Mouse (Mus musculus): ENCODE measurements around the gene Nrd1.

Nrd1 gene

DNA sequence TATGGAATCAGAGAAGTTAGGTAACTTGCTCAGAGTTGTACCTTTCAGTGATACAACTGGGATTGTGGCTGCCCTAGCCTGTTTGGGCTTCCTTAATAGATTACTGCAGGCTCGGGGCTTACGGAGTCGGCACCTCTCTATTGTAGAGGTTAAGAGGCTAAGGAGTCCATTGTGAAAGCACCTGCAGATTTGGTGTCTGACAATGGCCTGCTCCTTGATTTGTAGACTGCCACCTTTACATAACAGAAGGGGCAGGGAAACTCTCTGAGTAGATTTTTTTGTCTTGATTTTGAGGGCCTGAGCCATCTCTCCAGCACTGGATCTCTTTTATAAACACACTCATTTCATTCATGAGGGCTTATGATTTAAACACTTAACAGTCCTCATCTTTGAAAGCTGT, 26.1 kb downstream of the Nrd1 start:
- no peak for DNase-seq (ENCODE audit: low read depth)

DNA sequence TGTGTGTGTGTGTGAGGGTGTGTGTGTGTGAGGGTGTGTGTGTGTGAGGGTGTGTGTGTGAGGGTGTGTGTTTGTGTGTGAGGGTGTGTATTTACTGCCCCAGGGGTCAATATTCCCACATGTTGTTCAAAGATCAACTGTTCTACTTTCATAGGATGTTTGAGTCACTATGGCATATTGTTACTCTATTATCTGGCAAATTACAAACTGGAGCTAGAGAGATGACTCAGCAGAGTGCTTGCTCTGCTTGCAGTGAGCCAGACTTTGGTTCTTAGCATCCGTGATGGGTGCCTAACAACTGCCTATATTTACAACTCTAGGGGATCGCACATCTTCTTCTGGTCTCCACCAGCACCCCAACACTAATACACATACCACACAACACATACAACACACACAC, 29.4 kb downstream of the Nrd1 start:
- no peak for DNase-seq (ENCODE audit: low read depth)

GRCm38 (mm10) chr4:109030266-109030665, 29.8 kb downstream of the Nrd1 start:
- DNase-seq (ENCODE audit: low read depth): no peak

DNA sequence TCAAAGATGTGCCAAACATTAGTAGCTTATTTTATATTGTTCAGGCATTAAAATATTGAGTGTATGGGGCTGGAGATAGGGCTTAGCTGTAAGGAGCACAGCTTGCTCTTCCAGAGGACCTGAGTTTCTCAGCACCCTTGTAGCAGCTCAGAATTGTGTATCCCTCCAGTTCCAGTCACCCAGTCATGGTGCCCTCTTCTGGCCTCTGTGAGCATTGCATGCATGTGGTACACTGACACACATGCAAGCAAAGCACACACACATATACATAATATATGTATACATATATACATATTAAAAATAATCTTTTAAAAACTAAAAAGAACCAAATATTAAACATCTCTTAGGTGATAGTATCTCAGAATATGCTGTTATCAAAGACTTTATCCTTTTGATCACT, 35.9 kb downstream of the Nrd1 start:
- DNase-seq (ENCODE audit: low read depth): peak; percentile 68

DNA sequence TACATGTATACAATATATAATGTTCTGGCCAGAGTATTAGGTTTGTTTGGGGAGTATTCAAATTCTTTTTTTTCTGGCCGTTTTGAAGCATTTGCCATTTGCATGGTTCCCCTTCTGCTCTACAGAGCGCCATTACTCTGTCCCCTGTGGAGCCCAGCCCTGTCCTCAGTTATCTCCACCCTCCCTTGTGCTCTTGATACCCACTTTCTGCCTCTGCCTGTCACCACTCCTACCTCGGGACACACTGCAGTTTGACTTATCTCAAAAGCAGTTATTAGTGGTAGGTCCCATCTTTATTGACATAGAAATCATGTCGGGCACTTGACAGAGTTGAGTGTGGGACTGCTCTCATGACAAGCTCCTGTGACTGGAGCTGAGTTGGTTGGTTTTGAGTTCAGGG, 42.3 kb downstream of the Nrd1 start:
- DNase-seq (ENCODE audit: low read depth): no peak

DNA sequence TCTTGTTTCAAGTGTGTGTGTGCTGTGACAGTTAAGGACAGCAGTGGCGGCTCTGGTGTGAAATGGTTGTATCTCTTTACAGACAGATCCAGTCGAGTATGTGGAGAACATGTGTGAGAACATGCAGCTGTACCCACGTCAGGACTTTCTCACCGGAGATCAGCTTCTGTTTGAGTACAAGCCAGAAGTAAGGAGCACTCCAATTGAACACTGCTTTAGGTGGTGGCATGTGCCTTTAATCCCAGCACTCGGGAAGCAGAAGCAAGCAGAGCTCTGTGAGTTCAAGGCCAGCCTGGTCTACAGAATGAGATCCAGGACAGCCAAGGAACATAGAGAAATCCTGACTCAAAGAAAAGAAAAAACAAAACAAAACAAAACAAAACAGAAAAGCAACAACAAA, 42.8 kb downstream of the Nrd1 start:
- DNase-seq (ENCODE audit: low read depth): no peak

DNA sequence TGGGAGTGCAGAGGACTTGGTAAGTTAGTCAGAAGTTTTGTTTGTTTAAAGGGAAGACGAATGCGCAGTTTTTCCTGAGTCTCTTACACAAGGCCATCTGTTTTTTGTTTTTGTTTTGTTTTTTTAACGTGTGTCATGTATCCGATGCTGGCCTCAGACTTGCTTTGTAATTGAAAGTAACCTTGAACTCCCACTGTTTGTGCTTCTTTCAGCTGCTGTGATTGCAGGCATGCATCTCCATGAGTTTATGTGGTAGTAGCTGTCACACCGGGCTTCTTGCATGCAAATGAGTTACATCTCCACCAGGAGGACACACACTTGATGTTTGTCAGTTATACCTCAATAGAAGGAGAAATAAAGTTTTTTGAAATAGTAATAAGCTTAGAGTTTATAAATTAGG, 43.3 kb downstream of the Nrd1 start:
- DNase-seq (ENCODE audit: low read depth): no peak

GRCm38 (mm10) chr4:109048258-109048657, 47.8 kb downstream of the Nrd1 start:
- DNase-seq (ENCODE audit: low read depth): no peak

- DNase-seq (ENCODE audit: low read depth): no peak
Observed at GRCm38 (mm10) chr4:109052282-109052681, 51.8 kb downstream of the Nrd1 start.

DNA sequence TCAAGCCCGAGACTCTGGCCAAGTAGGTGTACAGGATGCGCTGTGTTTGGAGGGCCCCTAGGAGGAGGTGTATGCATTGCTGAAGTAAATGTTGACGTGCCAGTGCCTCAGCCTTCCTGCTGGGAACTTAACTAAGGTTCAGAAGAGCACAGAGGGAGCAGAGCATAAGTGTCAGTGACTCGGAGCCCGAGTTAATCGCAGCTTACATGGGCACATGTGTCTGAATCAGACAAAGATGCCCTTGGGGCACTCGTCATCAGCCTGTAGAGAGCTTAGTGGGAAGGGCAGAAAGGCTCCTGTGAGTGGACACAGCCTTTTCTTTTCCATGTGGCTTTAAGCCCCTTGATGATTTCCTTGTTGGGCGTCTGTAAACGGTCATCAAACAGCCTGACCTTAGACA, 53.5 kb downstream of the Nrd1 start:
- DNase-seq (ENCODE audit: low read depth): no peak

DNA sequence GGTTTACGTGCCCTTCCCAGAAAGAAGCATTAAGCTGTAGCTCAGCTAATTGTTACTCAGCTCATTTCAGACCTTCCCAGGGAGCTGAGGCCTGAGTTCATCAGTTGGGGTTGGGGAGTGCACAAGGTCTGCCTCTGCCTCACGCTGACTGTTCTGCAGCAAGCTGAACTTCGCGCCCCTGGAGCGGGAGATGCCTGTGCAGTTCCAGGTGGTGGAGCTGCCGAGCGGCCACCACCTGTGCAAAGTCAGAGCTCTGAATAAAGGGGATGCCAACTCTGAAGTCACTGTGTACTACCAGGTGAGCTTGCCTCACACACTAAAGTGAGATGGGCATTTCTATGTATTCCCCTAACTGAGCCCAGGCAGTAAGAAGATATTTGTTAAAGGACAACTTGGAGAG, 55.9 kb downstream of the Nrd1 start:
- DNase-seq (ENCODE audit: low read depth): no peak

DNA sequence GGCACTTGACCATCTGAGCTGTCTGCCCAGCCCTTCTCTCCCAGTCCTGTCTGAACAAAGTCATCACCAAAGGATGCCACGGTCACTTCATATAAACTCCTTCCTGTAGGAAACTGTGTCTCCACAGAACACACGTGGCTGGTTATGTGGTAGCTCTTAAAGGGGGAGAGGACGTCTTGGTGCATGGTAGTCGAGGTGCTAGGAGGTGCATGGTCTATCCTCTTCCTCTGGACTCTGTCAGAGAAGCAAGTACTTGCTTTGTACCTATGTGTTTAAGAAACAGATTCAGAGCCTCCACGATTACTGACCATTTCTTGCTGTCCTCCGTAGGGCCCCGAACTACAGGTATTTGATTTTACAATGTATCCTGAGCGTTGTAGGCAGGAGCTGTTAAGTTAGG, 57.2 kb downstream of the Nrd1 start:
- DNase-seq (ENCODE audit: low read depth): no peak

DNA sequence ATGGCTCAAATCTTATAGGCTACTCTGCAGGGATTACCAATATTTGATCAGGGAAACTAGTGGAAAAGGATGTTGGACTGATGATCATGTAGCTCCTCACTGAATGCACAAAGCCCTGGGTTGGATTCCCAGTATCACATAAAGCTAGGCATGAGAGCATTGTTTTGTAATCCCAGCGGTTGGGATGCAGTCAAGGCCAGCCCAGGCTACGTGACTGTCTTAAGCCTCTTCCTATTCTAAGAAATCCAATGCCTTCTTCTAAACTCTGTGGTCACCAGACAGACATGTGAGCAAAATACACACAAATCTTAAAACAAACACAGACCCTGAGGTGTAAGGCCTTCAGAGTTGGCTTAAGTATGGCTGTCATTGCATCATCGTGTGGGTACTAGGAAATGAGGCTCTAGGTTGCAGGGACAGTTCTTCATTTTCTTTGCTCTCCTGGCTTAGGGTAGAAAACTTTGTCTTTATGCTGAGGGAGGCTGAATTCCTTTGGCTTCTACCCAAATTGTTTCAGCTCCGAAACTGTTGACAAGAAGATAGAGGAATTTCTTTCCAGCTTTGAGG, 58.9 kb downstream of the Nrd1 start:
- DNase-seq (ENCODE audit: low read depth): no peak

DNA sequence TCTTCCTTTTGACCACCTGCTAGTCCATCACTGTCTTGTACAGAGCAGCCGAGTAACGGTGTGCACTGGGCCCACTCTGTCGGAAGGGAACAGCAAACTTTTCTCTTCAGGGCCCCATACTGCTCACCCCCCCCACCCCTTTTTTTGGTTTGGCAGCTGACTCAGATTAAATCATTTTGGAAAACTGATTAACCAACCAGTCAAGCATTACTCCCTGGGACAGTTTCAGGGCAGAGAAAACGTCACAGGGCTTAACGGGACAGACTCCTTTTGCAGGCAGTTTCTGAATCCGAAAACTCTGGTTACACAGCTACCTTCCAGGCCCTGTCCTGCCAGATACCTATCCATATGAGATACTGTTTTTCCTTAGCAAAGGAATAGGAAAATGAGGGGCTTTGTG, 64.5 kb downstream of the Nrd1 start:
- no peak for DNase-seq (ENCODE audit: low read depth)

DNA sequence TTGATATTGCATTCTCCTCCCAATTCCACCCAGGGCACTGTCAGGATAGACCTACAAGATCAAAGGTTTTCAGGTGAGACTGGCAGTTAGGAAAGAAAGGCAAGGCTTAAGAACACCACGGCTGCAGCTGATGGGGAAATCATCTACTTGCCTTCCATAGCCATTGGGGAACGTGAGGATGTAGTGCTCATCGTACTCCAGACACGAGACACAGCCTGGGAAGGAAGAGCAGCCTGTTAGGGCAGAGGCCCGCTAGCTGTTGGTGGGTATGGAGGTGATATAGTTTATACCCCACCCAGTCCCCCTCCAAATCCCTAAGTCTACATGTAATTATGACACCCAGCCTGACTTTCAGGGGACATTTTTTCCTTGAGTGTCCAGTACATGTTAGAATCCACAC, 65.3 kb downstream of the Nrd1 start:
- no peak for DNase-seq (ENCODE audit: low read depth)

DNA sequence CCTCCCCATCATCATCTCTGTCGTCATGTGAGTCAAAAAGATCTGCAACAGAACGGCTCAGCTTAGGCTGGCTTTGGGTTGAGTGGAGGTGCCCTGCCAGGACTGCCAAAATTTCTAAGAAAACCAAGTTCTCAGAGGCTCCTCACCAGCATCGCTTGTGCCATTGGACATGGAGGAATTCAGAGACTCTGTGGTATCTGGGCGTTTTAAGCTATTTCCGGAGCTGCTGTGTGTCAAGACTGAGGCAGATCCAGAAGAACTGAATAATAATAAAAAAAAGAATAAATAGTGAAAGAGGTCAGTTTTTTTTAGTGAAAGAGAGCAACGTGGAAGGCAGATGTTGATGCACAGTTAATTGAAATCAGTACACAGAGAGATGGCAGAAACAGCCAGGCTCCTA, 72.4 kb downstream of the Nrd1 start:
- no peak for DNase-seq (ENCODE audit: low read depth)

DNA sequence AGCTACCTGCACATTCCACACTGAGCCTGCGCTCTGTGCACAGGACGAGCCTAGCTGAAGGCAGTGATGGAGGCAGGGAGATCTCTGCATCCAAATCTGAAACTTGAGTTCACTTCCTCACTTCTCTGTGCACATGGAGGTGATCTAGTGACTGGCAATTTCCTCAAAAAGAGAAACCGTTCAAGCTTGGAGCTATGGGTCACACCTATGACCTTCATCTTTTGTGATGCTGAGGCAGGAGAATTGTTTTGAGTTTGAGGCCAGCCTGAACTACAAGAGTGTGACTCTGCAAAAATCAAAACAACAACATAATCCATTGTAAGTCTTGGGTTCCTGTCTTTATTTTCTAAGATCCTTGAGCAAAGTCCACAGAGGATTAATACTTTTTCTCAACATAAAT, 72.8 kb downstream of the Nrd1 start:
- DNase-seq (ENCODE audit: low read depth): no peak

DNA sequence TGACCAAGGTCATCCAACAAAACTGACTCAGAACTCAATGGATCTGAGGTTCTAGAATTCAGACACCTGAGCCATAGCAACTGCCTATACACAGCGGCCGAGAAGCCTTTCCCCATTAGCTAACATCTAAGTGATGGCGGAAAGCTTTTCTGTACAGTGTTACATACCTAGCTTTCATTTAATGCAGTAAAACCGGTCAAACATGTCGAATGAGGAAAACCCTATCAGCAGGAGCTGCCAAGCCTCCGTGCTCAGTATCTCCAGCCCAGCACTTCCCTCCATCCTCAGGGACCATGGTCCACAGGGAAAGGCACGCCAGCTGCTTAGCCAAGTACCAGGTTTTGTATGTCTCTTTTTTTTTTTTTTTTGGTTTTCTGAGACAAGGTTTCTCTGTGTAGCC, 78.5 kb downstream of the Nrd1 start:
- DNase-seq (ENCODE audit: low read depth): no peak

GRCm38 (mm10) chr4:109079676-109080075, 79.2 kb downstream of the Nrd1 start:
- peak; percentile 73 for DNase-seq (ENCODE audit: low read depth)

DNA sequence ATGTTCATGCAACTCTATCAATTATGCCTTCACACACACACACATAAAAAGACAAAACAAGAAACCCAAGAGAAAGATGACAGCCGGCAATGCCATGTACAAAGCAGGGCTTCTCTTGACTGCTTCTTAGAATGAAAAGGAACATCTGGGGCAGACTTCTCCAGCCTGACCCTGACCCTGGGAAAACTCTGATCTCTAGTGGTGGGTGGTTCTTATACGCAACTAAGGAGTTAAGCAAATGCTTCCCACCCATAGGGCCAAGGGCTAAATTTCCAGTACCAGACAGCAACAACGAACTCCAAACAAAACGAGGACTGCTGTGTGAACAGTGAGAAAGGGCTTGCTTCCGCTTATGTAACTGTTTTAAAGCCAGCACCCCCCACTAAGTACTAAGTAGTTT, 79.7 kb downstream of the Nrd1 start:
- DNase-seq (ENCODE audit: low read depth): no peak

DNA sequence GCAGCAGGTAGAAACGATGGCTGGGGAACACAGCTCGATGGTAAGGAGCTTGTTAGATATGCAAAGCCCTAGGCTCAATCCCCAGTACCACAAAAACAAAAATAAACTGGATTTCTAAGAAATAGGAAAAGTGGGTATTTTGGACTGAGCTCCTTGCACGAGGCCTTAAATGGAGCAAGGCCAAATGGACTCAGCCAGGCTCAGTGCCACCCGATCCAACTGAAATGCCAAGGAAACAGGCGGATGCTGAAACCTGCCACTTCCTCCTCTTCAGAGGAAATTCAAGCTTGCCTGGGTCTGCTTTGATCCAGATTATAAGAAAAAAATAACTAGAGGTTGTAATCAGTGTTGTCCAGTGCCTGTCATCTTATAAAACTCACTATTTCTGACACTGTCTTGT, 88.7 kb downstream of the Nrd1 start:
- DNase-seq (ENCODE audit: low read depth): no peak

- DNase-seq (ENCODE audit: low read depth): no peak
Observed at GRCm38 (mm10) chr4:109089999-109090398, 89.5 kb downstream of the Nrd1 start.

DNA sequence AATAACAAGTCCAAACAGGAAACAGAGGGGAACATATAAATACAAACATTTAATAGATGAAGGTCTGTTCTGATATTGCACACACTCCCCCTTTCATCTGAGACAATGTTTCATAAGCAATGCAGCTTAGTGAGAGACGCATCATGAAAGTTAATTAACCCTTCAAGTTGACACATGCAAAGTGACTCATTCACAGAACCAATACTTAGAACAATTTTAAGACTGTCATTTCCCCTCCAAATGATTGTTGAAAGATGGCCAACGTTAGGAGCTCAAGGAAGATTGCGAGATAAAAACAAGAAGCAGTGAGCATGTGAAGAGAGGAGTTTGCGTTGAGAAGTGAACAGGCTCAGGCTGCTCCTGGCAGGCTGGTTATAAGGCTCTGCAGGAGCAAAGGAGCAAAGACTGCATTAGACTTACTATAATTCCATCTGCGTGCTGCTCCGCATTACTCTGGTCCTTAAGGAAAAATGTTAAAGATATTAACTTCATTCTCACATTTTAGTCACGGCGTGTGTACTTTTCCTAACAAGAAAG, 90.9 kb downstream of the Nrd1 start:
- DNase-seq (ENCODE audit: low read depth): no peak

GRCm38 (mm10) chr4:109092344-109092743, 91.9 kb downstream of the Nrd1 start:
- DNase-seq (ENCODE audit: low read depth): no peak

DNA sequence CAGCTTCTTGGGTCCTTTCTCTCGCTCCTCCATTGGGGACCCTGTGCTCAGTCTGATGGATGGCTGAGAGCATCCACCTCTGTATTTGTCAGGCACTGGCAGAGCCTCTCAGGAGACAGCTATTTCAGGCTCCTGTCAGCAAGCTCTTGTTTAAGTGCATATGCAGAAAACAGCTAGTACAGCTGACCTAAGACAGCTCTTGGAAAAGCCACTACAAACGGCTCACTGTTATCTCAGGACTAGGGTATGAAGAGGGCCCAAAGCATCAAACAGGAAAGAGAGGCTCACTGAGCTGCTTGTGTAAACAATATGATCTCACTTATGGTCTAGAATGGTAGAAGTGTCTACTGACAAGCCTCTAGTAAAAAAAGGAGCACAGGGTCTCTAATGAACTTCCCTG, 93.8 kb downstream of the Nrd1 start:
- DNase-seq (ENCODE audit: low read depth): no peak

Data from naive thymus-derived CD4-positive, alpha-beta T cell, adult 2 months (primary cell).